Mouse (Mus musculus) cerebral cortex, adult 2 months (tissue): ENCODE results near the gene Sox18.

Experiments used
- WGBS: fragments of 180-500 bp; shearing (Covaris S2); methylation state at CpG from one replicate; pipeline ENCODE4 v1.1.7; 2018; 5-methylcytosine and 5-hydroxymethylcytosine counted together

Gene Sox18

GRCm38 (mm10) chr2:181679951-181680715, 8.7 kb upstream of the Sox18 start, which contains the start of gene Tcea2:
Tcea2 (plus strand) TSS chr2:181680310.
- WGBS = under 1% methylated on average over 69 of the region's 69 CpGs

GRCm38 (mm10) chr2:181678780-181679179, 7.3 kb upstream of the Sox18 start:
- WGBS = 57% methylated on average over 1 of the region's 1 CpGs

- 55% methylated on average over 3 of the region's 3 CpGs for WGBS
Measured at GRCm38 (mm10) chr2:181677755-181678098, 6.3 kb upstream of the Sox18 start.

GRCm38 (mm10) chr2:181677096-181677754, 5.8 kb upstream of the Sox18 start:
- 59% methylated on average over 5 of the region's 5 CpGs for WGBS

- 41% methylated on average over 2 of the region's 2 CpGs for WGBS
Measured at GRCm38 (mm10) chr2:181676424-181676823, 5.0 kb upstream of the Sox18 start.

- WGBS = 7% methylated on average over 14 of the region's 14 CpGs
Measured at GRCm38 (mm10) chr2:181675454-181675853, 4.0 kb upstream of the Sox18 start.

GRCm38 (mm10) chr2:181674934-181675333, 3.5 kb upstream of the Sox18 start:
- 76% methylated on average over 4 of the region's 4 CpGs for WGBS

- WGBS = 60% methylated on average over 1 of the region's 1 CpGs
Measured at GRCm38 (mm10) chr2:181673501-181673900, 2.1 kb upstream of the Sox18 start.

- 46% methylated on average over 7 of the region's 7 CpGs for WGBS
Measured at GRCm38 (mm10) chr2:181671984-181672383, 544 bp upstream of the Sox18 start.

GRCm38 (mm10) chr2:181670913-181671311, 528 bp downstream of the Sox18 start:
- 1% methylated on average over 41 of the region's 41 CpGs for WGBS

GRCm38 (mm10) chr2:181670285-181670912, 1.0 kb downstream of the Sox18 start:
- WGBS = 10% methylated on average over 56 of the region's 56 CpGs

- WGBS = 44% methylated on average over 4 of the region's 4 CpGs
Measured at GRCm38 (mm10) chr2:181663298-181663630, 8.2 kb downstream of the Sox18 start.

- WGBS = 90% methylated on average over 3 of the region's 3 CpGs
Measured at GRCm38 (mm10) chr2:181662620-181663297, 8.7 kb downstream of the Sox18 start.

- 4% methylated on average over 9 of the region's 9 CpGs for WGBS
Measured at GRCm38 (mm10) chr2:181659609-181660055, 11.8 kb downstream of the Sox18 start.

- 34% methylated on average over 17 of the region's 17 CpGs for WGBS
Measured at GRCm38 (mm10) chr2:181658930-181659555, 12.4 kb downstream of the Sox18 start.

GRCm38 (mm10) chr2:181658528-181658927, 12.9 kb downstream of the Sox18 start:
- WGBS = 83% methylated on average over 7 of the region's 7 CpGs

GRCm38 (mm10) chr2:181657441-181657840, 14.0 kb downstream of the Sox18 start:
- WGBS = 26% methylated on average over 2 of the region's 2 CpGs

- 82% methylated on average over 3 of the region's 3 CpGs for WGBS
Measured at GRCm38 (mm10) chr2:181656734-181657133, 14.7 kb downstream of the Sox18 start, which contains the start of gene Gm29797. Gm29797 (plus strand) TSS chr2:181657034.

GRCm38 (mm10) chr2:181653523-181653922, 17.9 kb downstream of the Sox18 start:
- WGBS = 78% methylated on average over 1 of the region's 1 CpGs

- WGBS = 59% methylated on average over 10 of the region's 10 CpGs
Measured at GRCm38 (mm10) chr2:181648926-181649325, 22.5 kb downstream of the Sox18 start.

- WGBS = 92% methylated on average over 6 of the region's 6 CpGs
Measured at GRCm38 (mm10) chr2:181646626-181647472, 24.6 kb downstream of the Sox18 start.
